Mouse (Mus musculus) frontal cortex, adult 2 months (tissue): ENCODE measurements at regions not wholly inside any gene's neighbourhood (a gene's known extent, or its start where the extent isn't known, plus 50 kb on each side); places are given as distances from the start of the nearest gene placed in this dataset.

Source experiments
- DNase-seq, 2 experiments: peaks; one replicate each; pipeline ENCODE4 v3.0.0; 2022; ENCODE audit warnings: low spot score in 1 of 2; ENCODE audit errors: extremely low spot score in 1 of 2

DNA sequence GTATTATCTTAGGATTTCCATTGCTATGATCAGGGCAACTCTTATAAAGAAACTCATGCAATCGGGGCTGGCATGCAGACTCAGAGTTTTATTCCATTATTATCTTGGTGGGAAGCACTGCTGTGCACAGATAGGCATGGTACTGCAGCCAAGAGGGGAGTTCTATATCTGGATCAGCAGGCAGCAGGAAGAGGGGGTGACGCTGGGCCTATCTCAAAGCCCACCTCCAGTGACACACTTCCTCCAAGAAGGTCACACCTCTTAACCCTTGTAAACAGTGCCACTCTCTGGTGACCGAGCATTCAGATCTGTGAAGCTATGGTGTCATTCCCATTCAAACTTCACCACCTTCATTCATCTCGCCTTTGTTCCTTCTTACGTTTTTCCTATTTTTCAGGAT, 381.8 kb upstream of the Prickle1 start:
- no peak for DNase-seq

DNA sequence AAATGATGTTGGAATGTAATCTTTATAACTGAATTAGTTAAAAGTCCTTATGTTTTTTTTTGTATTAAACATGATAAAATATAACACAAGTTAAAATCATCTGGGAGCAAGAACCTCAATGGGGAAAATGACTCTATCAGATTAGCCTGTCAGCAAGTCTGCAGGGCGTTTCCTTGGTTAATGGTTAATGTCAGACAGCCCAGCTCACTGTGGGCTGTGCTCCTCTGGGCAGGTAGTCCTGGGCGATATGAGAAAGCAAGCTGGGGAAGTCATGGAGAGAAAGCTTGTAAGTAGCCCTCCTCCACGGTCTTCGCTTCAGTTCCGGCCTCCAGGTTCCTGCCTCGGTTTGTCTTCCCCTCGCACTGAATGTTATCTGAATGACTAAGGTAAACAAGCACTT, 379.0 kb upstream of the Prickle1 start:
- no peak for DNase-seq

- DNase-seq, result no peak
Measured at GRCm38 (mm10) chr15:93972979-93973378, 377.3 kb upstream of the Prickle1 start.

DNA sequence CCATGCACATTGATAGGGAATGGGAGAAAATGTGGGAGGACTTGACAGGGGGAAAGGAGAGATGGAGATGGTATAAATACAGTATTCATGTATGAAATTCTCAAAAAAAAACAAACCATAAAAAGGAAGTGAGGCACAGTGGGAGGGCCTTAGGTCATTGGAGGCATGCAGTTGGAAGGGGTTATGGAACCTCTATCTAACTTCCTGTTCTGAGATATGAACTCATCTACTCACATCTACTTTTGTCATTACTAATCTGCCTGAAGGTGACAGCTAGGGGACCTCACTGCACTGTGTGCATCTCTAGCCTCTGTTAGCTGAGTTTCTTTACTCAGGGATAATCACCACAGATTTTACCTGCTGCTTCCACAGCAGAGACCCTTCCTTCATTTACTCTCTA, 366.3 kb upstream of the Prickle1 start:
- no peak for DNase-seq

- no peak for DNase-seq
Measured at GRCm38 (mm10) chr15:93959931-93960330, 364.2 kb upstream of the Prickle1 start.

DNA sequence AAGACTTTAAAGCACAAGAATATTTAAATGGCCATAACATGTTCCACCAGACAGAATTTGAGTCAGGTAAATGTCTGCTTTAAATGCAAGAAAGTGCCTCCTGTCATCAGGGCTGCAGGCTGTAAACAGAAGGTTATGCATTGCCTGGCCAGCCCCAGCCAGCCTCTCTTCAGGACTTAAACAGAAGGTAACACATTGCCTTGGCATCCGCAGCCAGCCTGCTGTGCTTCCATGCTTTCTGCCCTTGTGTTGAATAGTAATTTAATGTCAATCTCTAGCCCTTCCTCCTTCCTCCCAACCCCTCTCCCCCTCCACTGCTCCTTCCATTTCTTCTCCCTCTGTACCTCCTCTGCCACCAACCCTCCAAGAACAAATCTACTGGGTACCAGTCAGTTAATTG, 362.4 kb upstream of the Prickle1 start:
- DNase-seq, result no peak

- DNase-seq, result peak in 1 of 2 experiments; percentile 47
Measured at GRCm38 (mm10) chr15:93956801-93957200, 361.1 kb upstream of the Prickle1 start.

DNA sequence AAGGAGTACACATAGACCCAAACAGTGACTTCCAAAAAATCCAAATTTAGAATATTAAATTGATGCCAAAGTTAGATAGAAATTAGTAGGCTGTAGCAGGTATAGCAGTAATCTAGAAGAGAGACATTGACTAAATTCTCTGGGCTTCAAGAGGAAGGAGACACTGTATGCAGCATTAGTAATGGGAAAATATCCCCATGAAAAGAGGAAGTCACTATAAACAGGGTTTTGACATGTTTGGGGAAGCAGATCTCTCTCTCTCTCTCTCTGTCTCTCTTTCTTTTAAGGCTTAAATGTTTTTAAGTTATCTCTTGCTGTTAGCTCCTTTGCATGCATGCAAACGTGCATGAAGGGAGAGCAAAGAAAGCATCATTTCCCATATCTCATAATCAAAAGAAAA, 357.9 kb upstream of the Prickle1 start:
- DNase-seq, result no peak

- DNase-seq, result no peak
Measured at GRCm38 (mm10) chr15:93950441-93950840, 354.8 kb upstream of the Prickle1 start.

GRCm38 (mm10) chr15:93948902-93949301, 353.2 kb upstream of the Prickle1 start:
- DNase-seq, result no peak

DNA sequence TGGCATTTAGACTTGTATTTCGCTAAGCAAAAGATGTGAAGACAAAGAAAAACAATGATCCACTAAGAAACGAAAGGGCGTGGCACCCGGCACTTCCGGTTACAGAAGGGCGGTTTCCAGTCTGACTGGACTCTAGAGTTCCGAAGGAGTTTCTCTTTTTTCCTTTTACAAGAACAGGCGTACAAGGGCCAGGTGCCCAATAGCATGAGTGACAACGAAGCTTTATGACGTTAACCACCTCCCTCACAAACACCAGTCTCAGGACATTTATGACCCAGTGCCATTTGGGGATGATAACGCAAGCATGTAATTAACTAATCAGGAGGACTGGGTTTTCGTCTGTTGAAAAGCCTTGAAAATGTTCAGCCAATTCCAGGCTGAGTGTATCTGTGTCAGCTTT, 347.9 kb upstream of the Prickle1 start:
- no peak for DNase-seq

DNA sequence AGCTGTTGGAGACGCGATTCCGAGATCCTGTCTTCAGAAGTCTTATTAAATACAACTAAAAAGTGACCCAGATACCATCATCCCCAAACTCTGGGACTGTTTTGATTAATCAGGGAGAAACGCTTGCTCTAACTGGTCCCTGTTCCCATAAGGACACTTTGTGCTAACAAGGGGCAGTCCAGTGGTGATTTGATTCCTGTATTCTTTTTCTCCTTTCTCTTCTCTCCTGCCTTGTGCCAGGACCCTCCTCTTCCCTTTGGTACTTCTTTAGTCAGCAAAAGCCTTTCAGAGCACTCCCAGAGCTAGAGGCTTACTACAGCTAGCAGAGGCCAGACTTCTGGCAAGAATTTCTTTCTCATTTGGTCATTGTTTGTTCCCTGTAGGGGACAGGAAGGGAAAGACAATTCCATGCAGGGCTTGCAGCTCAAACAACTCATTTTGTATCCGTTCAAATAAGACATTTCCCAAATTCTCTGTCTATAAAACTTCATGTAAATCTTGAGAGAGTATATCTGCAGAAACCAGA, 337.3 kb upstream of the Prickle1 start:
- DNase-seq, result no peak

DNA sequence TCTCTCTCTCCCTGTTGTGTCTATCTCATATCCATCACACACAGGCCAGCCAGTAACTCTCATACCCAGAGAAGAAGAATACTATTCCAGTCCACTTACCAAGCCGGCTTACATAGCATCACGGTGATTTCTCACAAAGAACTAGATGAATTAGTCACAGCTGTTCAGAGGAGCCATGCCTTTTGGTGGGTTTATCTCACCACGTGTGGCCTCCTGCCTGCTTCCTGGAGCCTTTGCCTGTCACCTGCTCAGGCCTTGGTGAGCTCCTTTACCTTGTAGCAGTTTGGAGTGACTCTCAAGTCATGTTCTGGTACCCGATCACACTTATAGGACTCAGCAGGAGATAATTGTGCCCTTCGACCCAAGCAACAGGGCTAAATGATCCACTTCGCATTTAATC, 331.2 kb upstream of the Prickle1 start:
- DNase-seq, result no peak

DNA sequence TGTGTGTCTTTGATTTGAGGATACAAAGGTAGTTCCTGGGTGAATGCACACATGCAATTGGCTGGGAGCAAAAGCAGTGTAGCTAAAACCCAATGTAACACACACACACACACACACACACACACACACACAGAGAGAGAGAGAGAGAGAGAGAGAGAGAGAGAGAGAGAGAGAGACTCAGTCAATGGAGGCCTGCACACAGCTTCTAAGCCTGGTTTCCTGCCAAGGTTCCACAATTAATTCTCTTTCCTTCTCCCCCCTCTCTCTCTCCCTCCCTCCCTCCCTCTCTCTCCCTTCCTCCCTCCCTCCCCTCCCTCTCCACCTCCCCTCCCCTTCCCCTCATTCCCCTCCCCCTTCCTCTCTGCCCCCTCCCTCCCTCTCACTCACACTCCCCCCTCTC, 330.6 kb upstream of the Prickle1 start:
- DNase-seq, result no peak

- no peak for DNase-seq
Measured at GRCm38 (mm10) chr15:93921457-93922234, 326.0 kb upstream of the Prickle1 start.

DNA sequence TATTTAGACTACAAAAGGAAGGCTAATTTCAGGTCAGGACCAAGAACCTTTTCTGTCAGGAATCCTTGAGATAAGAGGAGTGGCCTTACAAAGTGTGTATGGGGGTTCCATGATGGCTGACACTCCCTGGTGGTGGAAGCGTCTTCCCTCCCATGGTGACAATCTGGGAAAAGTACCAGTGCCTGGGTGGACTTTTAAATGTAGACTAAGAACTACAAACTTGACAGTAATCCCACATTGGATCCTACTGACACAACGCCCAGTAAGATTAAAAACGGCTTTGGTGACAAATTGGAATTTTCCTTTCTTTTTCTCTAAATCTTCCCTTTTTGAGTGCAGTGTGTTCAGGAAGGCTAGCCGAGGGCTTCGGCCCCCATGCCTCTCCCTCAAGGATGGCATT, 325.3 kb upstream of the Prickle1 start:
- peak; percentile 25 to 44 for DNase-seq

GRCm38 (mm10) chr15:93919577-93919976, 323.9 kb upstream of the Prickle1 start:
- no peak for DNase-seq

- DNase-seq, result no peak
Measured at GRCm38 (mm10) chr15:93916856-93917255, 321.2 kb upstream of the Prickle1 start.

DNA sequence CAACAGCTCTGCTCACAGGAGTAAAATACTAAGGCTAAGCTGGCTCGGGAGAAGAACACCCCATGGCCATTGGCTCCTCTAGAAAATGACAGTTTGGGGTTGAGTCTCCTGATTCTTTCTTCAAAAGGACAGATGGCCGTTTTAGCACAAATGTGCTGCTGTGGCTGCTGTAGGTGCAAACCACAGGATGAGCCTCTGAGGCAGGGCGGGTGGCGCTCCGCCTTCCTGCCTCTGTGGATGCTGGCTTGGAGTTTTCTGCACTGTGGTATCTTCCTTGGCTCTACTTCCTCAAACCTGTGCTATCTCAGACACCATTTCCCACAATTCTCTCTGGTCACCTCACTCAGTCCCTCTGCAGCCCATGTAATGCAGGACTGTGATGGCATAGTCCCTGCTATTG, 317.8 kb upstream of the Prickle1 start:
- DNase-seq, result peak in 1 of 2 experiments; percentile 41

DNA sequence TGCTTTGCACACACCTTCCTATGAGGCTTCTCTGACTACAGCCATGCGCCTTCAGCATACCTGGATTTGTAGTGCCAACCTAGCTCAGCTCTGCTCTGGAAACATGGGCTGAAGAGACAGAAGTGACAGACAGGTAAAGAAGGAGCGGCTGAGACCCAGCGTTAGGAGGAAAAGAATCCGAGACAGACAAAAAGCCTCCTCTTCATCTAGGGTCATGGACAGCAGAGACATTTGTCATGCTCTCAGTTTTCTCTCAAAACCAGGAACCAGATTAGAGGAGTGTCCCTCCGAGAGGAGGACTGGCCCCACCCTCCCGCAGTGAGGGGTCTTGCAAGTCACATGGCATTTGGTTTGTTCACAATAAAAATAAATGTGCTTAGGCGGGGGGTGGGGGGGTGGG, 317.4 kb upstream of the Prickle1 start:
- DNase-seq, result no peak

- no peak for DNase-seq
Measured at GRCm38 (mm10) chr15:93910981-93911431, 315.3 kb upstream of the Prickle1 start.

- DNase-seq, result no peak
Measured at GRCm38 (mm10) chr15:93910158-93910557, 314.5 kb upstream of the Prickle1 start.
